Mouse (Mus musculus) liver, adult 2 months (tissue): ENCODE measurements around the gene Gnat2.

Experiments
- CTCF ChIP-seq: fragments of 200-500 bp; IDR thresholded peaks from 2 replicates; pipeline ENCODE4 v1.5.1; 2011; ENCODE audit warnings: low read depth, low read length, control low read depth
- POLR2A ChIP-seq: fragments of 200-500 bp; IDR thresholded peaks from 2 replicates; pipeline ENCODE4 v1.6.1; 2011; ENCODE audit warnings: low read length, control low read depth; ENCODE audit not compliant: insufficient read depth; ENCODE audit errors: extremely low read depth

- TF ChIP-seq POLR2A = no peak
- no peak for TF ChIP-seq CTCF
Measured at GRCm38 (mm10) chr3:108093306-108093705, 717 bp downstream of the Gnat2 start.
